Comparison of ENCODE assay signal across 8 mouse cellular contexts in the genomic region with DNA sequence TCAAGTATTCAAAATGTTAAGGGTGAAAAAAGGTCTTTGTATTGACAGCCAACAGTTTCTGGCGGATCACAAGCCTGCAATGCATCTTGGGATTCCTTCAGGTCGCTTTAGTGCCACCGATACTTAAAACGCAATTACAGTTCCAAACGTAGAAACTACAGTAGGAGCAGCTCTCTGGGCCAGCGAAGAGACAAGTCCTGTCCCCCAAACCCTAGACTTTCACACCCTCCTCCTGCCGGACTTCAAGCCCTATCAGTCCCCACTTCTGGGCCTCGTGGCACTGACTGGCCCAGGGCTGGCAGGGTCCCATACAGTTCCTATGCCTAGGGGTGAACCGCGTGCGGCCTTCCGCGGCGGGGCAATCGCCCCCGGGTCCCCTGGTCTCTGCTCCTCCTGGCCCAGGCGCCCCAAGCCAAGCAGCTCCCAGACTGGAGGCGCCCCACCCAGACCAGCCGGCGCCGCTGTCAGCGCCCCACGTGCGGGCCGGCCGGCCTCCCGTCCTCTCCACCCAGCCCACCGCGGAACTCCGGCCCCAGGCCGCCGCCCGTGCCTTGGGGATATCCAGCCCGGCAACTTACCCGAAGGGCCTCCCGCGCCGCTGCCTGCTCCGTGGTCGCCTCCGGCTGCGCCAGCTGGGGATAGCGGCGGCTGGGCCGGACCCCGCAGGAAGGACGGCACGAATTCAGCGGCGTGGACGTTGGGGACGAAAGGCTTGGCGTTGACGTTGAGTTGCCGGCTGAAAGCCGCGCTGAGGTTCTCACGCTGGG. TPM values are rescaled to one million over a fixed set of nuclear protein-coding genes. Genes with fewer than 3 reads are reported as not detected.
A peak's percentile ranks its signal among the peaks of the same experiment; 100 is the strongest.
DNase-seq lines count a peak whose midpoint lies in the region; ATAC-seq and TF ChIP-seq lines count a peak whose summit lies in the region.

No protein-coding gene starts in this region.

- under 1% methylated on average over 58 of the region's 58 CpGs for WGBS in embryonic facial prominence, embryonic 10.5 days
- under 1% methylated on average over 43 of the region's 58 CpGs for WGBS in limb, embryonic 14.5 days
- WGBS in midbrain, embryonic 15.5 days, result under 1% methylated on average over 57 of the region's 58 CpGs

- peak overlapping the region; percentile 68 for H3K4me2 ChIP-seq in limb, embryonic 14.5 days (replicated peaks; ENCODE audit: low read depth, low read length, severe bottlenecking)
- H3K4me2 ChIP-seq in midbrain, embryonic 15.5 days, result peak overlapping the region; percentile 86

- H3K36me3 ChIP-seq in embryonic facial prominence, embryonic 10.5 days (replicated peaks), result peaks cover 11% of the 10 kb centered on the region
- no peaks in the 10 kb centered on the region for H3K36me3 ChIP-seq in limb, embryonic 14.5 days (ENCODE audit: control insufficient read depth, insufficient read depth, low read length)
- H3K36me3 ChIP-seq in midbrain, embryonic 15.5 days (replicated peaks), result no peaks in the 10 kb centered on the region

- peak; percentile 74 for DNase-seq in 3134 (ENCODE audit: extremely low read depth, insufficient read length, low spot score)
- DNase-seq in adrenal gland, adult 2 months, result peak; percentile 79
- peak; percentile 64 for DNase-seq in embryonic facial prominence, embryonic 10.5 days (ENCODE audit: low spot score)
- peak; percentile 48 for DNase-seq in kidney, adult 11 months
- DNase-seq in limb, embryonic 14.5 days (ENCODE audit: low spot score), result peak; percentile 12
- peak; percentile 23 to 32 for DNase-seq in spleen, postnatal 36 days (ENCODE audit: low spot score in 2 of 2)

- peaks cover 17% of the 10 kb centered on the region for H3K4me1 ChIP-seq in embryonic facial prominence, embryonic 10.5 days
- H3K4me1 ChIP-seq in limb, embryonic 14.5 days (ENCODE audit: control insufficient read depth, insufficient read depth, low read length), result peaks cover 13% of the 10 kb centered on the region
- H3K4me1 ChIP-seq in midbrain, embryonic 15.5 days, result peaks cover 27% of the 10 kb centered on the region

- H3K27ac ChIP-seq in embryonic facial prominence, embryonic 10.5 days (replicated peaks), result peak overlapping the region; percentile 95
- H3K27ac ChIP-seq in limb, embryonic 14.5 days (replicated peaks; ENCODE audit: low read depth, low read length), result peak overlapping the region; percentile 90
- peak overlapping the region; percentile 90 for H3K27ac ChIP-seq in midbrain, embryonic 15.5 days

- peak overlapping the region; percentile 91 for H3K9ac ChIP-seq in limb, embryonic 14.5 days (ENCODE audit: low read depth, low read length, severe bottlenecking)
- peak overlapping the region; percentile 84 for H3K9ac ChIP-seq in midbrain, embryonic 15.5 days

- H3K4me3 ChIP-seq in embryonic facial prominence, embryonic 10.5 days, result peak overlapping the region; percentile 98
- peak overlapping the region; percentile 99 for H3K4me3 ChIP-seq in limb, embryonic 14.5 days (replicated peaks; ENCODE audit: low read length)
- peak overlapping the region; percentile 87 for H3K4me3 ChIP-seq in midbrain, embryonic 15.5 days

- H3K27me3 ChIP-seq in embryonic facial prominence, embryonic 10.5 days (replicated peaks; ENCODE audit: low read depth, poor library complexity, severe bottlenecking), result no peaks in the 10 kb centered on the region
- H3K27me3 ChIP-seq in limb, embryonic 14.5 days (ENCODE audit: control insufficient read depth, insufficient read depth, low read length), result no peaks in the 10 kb centered on the region
- H3K27me3 ChIP-seq in midbrain, embryonic 15.5 days (replicated peaks), result no peaks in the 10 kb centered on the region

- no peak for TF ChIP-seq POLR2A in limb, embryonic 14.5 days (IDR thresholded peaks at IDR 0.05; ENCODE audit: borderline replicate concordance, extremely low read depth, insufficient read depth, insufficient read length)

- H3K9me3 ChIP-seq in embryonic facial prominence, embryonic 10.5 days, result no peaks in the 10 kb centered on the region
- no peaks in the 10 kb centered on the region for H3K9me3 ChIP-seq in limb, embryonic 14.5 days (ENCODE audit: control insufficient read depth, low read length)
- H3K9me3 ChIP-seq in midbrain, embryonic 15.5 days, result no peaks in the 10 kb centered on the region

- ATAC-seq in granulocyte monocyte progenitor cell, adult 5-6 weeks (replicated peaks; ENCODE audit: poor library complexity, severe bottlenecking), result peak; percentile 24
- ATAC-seq in limb, embryonic 14.5 days (ENCODE audit: low FRiP score, low read depth), result peak; percentile 9; the same call in 1 of the 2 replicates
- ATAC-seq in midbrain, embryonic 15.5 days (replicated peaks), result peak; percentile 31

RNA-seq across cellular contexts. Expression of gene Gspt1, which starts 0.9 kb away (rescaled TPM):
- 100 to 1,000 TPM; 120 to 193 TPM for total RNA-seq in adrenal gland, adult 2 months (2021)
- 61.8 and 118 TPM in 2 replicates for polyA plus RNA-seq in adrenal gland, adult 2 months (2012; rRNA removed)
- polyA plus RNA-seq in embryonic facial prominence, embryonic 10.5 days (2016; fragmentation: Nextera tagmentation; extraction: Ambion mirVana), result 93.2 and 98.2 TPM in 2 replicates
- total RNA-seq in granulocyte monocyte progenitor cell, adult 5-6 weeks (2014; fragmentation: Nextera tagmentation), result 278 and 354 TPM in 2 replicates
- total RNA-seq in granulocyte monocyte progenitor cell, adult 5-6 weeks (2017), result 150 and 165 TPM in 2 replicates
- polyA plus RNA-seq in limb, embryonic 14.5 days (2012; rRNA removed), result 57.3 and 69.9 TPM in 2 replicates
- 96.0 and 98.1 TPM in 2 replicates for polyA plus RNA-seq in limb, embryonic 14.5 days (2014; fragmentation: Nextera tagmentation; extraction: Ambion mirVana)
- polyA plus RNA-seq in midbrain, embryonic 15.5 days (2015; fragmentation: Nextera tagmentation; extraction: Ambion mirVana), result 46.8 and 48.6 TPM in 2 replicates

RNA-seq across cellular contexts. Expression of gene Rsl1d1, which starts 50.1 kb away (rescaled TPM):
- 10 to 100 TPM; 65.7 to 82.2 TPM for total RNA-seq in adrenal gland, adult 2 months (2021)
- polyA plus RNA-seq in adrenal gland, adult 2 months (2012; rRNA removed), result 1.3 TPM in 2 replicates
- polyA plus RNA-seq in embryonic facial prominence, embryonic 10.5 days (2016; fragmentation: Nextera tagmentation; extraction: Ambion mirVana), result 290 and 300 TPM in 2 replicates
- 162 and 210 TPM in 2 replicates for total RNA-seq in granulocyte monocyte progenitor cell, adult 5-6 weeks (2014; fragmentation: Nextera tagmentation)
- 280 and 324 TPM in 2 replicates for total RNA-seq in granulocyte monocyte progenitor cell, adult 5-6 weeks (2017)
- polyA plus RNA-seq in limb, embryonic 14.5 days (2012; rRNA removed), result 50.2 and 82.0 TPM in 2 replicates
- 176 and 181 TPM in 2 replicates for polyA plus RNA-seq in limb, embryonic 14.5 days (2014; fragmentation: Nextera tagmentation; extraction: Ambion mirVana)
- polyA plus RNA-seq in midbrain, embryonic 15.5 days (2015; fragmentation: Nextera tagmentation; extraction: Ambion mirVana), result 119 and 122 TPM in 2 replicates

Comparison
In these comparisons a context has a peak if more than half of its experiments do, and no peak if none do; other contexts are left out.
1. Peak in every context shown above with its lines: DNase-seq, ATAC-seq, H3K4me3 ChIP-seq and H3K27ac ChIP-seq.
2. DNase-seq: peak in every context shown above with its lines; median percentile 79 in adrenal gland, adult 2 months; 74 in 3134; 64 in embryonic facial prominence, embryonic 10.5 days; 48 in kidney, adult 11 months; 28 in spleen, postnatal 36 days; 12 in limb, embryonic 14.5 days.
3. RNA of gene Rsl1d1, which starts 50.1 kb away (polyA plus RNA-seq): 290 to 300 TPM in embryonic facial prominence, embryonic 10.5 days, 50.2 to 181 TPM in limb, embryonic 14.5 days and 119 to 122 TPM in midbrain, embryonic 15.5 days; 1.3 TPM in adrenal gland, adult 2 months; every median in the first group is over 10 times any median in the second.